Mouse (Mus musculus): ENCODE measurements at regions not wholly inside any gene's neighbourhood (a gene's known extent, or its start where the extent isn't known, plus 50 kb on each side); places are given as distances from the start of the nearest gene placed in this dataset.

- Histone ChIP-seq H3K9me3 (ENCODE audit: control insufficient read depth, low read depth, low read length) (no peaks in the 10 kb centered on the region), H3K9ac (replicated peaks; ENCODE audit: low read depth, low read length) (no peak overlapping the region), H3K36me3 (ENCODE audit: control insufficient read depth, insufficient read depth, low read length) (no peaks in the 10 kb centered on the region), H3K27ac (ENCODE audit: low read length) (no peak overlapping the region), H3K4me3 (ENCODE audit: low read depth, low read length) (no peak overlapping the region), H3K4me2 (replicated peaks; ENCODE audit: low read depth, low read length) (no peak overlapping the region), H3K4me1 (ENCODE audit: control insufficient read depth, insufficient read depth, low read length) (no peaks in the 10 kb centered on the region), H3K27me3 (ENCODE audit: control insufficient read depth, insufficient read depth, low read length) (no peaks in the 10 kb centered on the region)
- no peak for ATAC-seq (ENCODE audit: insufficient number of reproducible peaks, insufficient read depth, low FRiP score, low read depth)
- WGBS = 86% methylated on average over 3 of the region's 3 CpGs
Measured at GRCm38 (mm10) chr3:156149322-156149721, 412.3 kb upstream of the Negr1 start.

- H3K9ac ChIP-seq (replicated peaks; ENCODE audit: low read depth, low read length) = no peak overlapping the region
- no peaks in the 10 kb centered on the region for H3K36me3 ChIP-seq (ENCODE audit: control insufficient read depth, insufficient read depth, low read length)
- H3K4me3 ChIP-seq (ENCODE audit: low read depth, low read length) = no peak overlapping the region
- no peaks in the 10 kb centered on the region for H3K27me3 ChIP-seq (ENCODE audit: control insufficient read depth, insufficient read depth, low read length)
- no peaks in the 10 kb centered on the region for H3K9me3 ChIP-seq (ENCODE audit: control insufficient read depth, low read depth, low read length)
- no peak overlapping the region for H3K4me2 ChIP-seq (replicated peaks; ENCODE audit: low read depth, low read length)
- H3K27ac ChIP-seq (ENCODE audit: low read length) = no peak overlapping the region
- no peak for ATAC-seq (ENCODE audit: insufficient number of reproducible peaks, insufficient read depth, low FRiP score, low read depth)
- no peaks in the 10 kb centered on the region for H3K4me1 ChIP-seq (ENCODE audit: control insufficient read depth, insufficient read depth, low read length)
Measured at GRCm38 (mm10) chr3:156170076-156170475, 391.5 kb upstream of the Negr1 start.

- Histone ChIP-seq H3K4me2 (replicated peaks; ENCODE audit: low read depth, low read length) (no peak overlapping the region), H3K4me3 (ENCODE audit: low read depth, low read length) (no peak overlapping the region), H3K4me1 (ENCODE audit: control insufficient read depth, insufficient read depth, low read length) (no peaks in the 10 kb centered on the region), H3K36me3 (ENCODE audit: control insufficient read depth, insufficient read depth, low read length) (no peaks in the 10 kb centered on the region), H3K27ac (ENCODE audit: low read length) (no peak overlapping the region), H3K9ac (replicated peaks; ENCODE audit: low read depth, low read length) (no peak overlapping the region), H3K9me3 (ENCODE audit: control insufficient read depth, low read depth, low read length) (no peaks in the 10 kb centered on the region), H3K27me3 (ENCODE audit: control insufficient read depth, insufficient read depth, low read length) (no peaks in the 10 kb centered on the region)
- no peak for ATAC-seq (ENCODE audit: insufficient number of reproducible peaks, insufficient read depth, low FRiP score, low read depth)
Measured at GRCm38 (mm10) chr3:156198688-156199087, 362.9 kb upstream of the Negr1 start.

GRCm38 (mm10) chr3:156199749-156200467 is 361.7 kb upstream of the Negr1 start:
- H3K27ac ChIP-seq (ENCODE audit: low read length) = no peak overlapping the region
- no peak overlapping the region for H3K4me3 ChIP-seq (ENCODE audit: low read depth, low read length)
- H3K4me2 ChIP-seq (replicated peaks; ENCODE audit: low read depth, low read length) = no peak overlapping the region
- H3K9ac ChIP-seq (replicated peaks; ENCODE audit: low read depth, low read length) = no peak overlapping the region
- no peaks in the 10 kb centered on the region for H3K9me3 ChIP-seq (ENCODE audit: control insufficient read depth, low read depth, low read length)
- no peaks in the 10 kb centered on the region for H3K27me3 ChIP-seq (ENCODE audit: control insufficient read depth, insufficient read depth, low read length)
- ATAC-seq (ENCODE audit: insufficient number of reproducible peaks, insufficient read depth, low FRiP score, low read depth) = no peak
- no peaks in the 10 kb centered on the region for H3K36me3 ChIP-seq (ENCODE audit: control insufficient read depth, insufficient read depth, low read length)
- H3K4me1 ChIP-seq (ENCODE audit: control insufficient read depth, insufficient read depth, low read length) = no peaks in the 10 kb centered on the region

- Histone ChIP-seq H3K36me3 (ENCODE audit: control insufficient read depth, insufficient read depth, low read length) (no peaks in the 10 kb centered on the region), H3K27ac (ENCODE audit: low read length) (no peak overlapping the region), H3K4me1 (ENCODE audit: control insufficient read depth, insufficient read depth, low read length) (no peaks in the 10 kb centered on the region), H3K9me3 (ENCODE audit: control insufficient read depth, low read depth, low read length) (no peaks in the 10 kb centered on the region), H3K9ac (replicated peaks; ENCODE audit: low read depth, low read length) (no peak overlapping the region), H3K27me3 (ENCODE audit: control insufficient read depth, insufficient read depth, low read length) (no peaks in the 10 kb centered on the region), H3K4me3 (ENCODE audit: low read depth, low read length) (no peak overlapping the region), H3K4me2 (replicated peaks; ENCODE audit: low read depth, low read length) (no peak overlapping the region)
- ATAC-seq (ENCODE audit: insufficient number of reproducible peaks, insufficient read depth, low FRiP score, low read depth) = no peak
- WGBS = 91% methylated on average over 3 of the region's 3 CpGs
Measured at GRCm38 (mm10) chr3:156205246-156205645, 356.3 kb upstream of the Negr1 start.

GRCm38 (mm10) chr3:156208420-156208819 is 353.2 kb upstream of the Negr1 start:
- ATAC-seq (ENCODE audit: insufficient number of reproducible peaks, insufficient read depth, low FRiP score, low read depth) = no peak
- Histone ChIP-seq H3K4me1 (ENCODE audit: control insufficient read depth, insufficient read depth, low read length) (no peaks in the 10 kb centered on the region), H3K4me3 (ENCODE audit: low read depth, low read length) (no peak overlapping the region), H3K9ac (replicated peaks; ENCODE audit: low read depth, low read length) (no peak overlapping the region), H3K27ac (ENCODE audit: low read length) (no peak overlapping the region), H3K27me3 (ENCODE audit: control insufficient read depth, insufficient read depth, low read length) (no peaks in the 10 kb centered on the region), H3K9me3 (ENCODE audit: control insufficient read depth, low read depth, low read length) (no peaks in the 10 kb centered on the region), H3K36me3 (ENCODE audit: control insufficient read depth, insufficient read depth, low read length) (no peaks in the 10 kb centered on the region), H3K4me2 (replicated peaks; ENCODE audit: low read depth, low read length) (no peak overlapping the region)
- 43% methylated on average over 1 of the region's 1 CpGs for WGBS

- no peaks in the 10 kb centered on the region for H3K36me3 ChIP-seq (ENCODE audit: control insufficient read depth, insufficient read depth, low read length)
- no peaks in the 10 kb centered on the region for H3K9me3 ChIP-seq (ENCODE audit: control insufficient read depth, low read depth, low read length)
- H3K27me3 ChIP-seq (ENCODE audit: control insufficient read depth, insufficient read depth, low read length) = no peaks in the 10 kb centered on the region
- H3K4me3 ChIP-seq (ENCODE audit: low read depth, low read length) = no peak overlapping the region
- 86% methylated on average over 4 of the region's 4 CpGs for WGBS
- H3K27ac ChIP-seq (ENCODE audit: low read length) = no peak overlapping the region
- ATAC-seq (ENCODE audit: insufficient number of reproducible peaks, insufficient read depth, low FRiP score, low read depth) = no peak
- H3K4me2 ChIP-seq (replicated peaks; ENCODE audit: low read depth, low read length) = no peak overlapping the region
- no peak overlapping the region for H3K9ac ChIP-seq (replicated peaks; ENCODE audit: low read depth, low read length)
- H3K4me1 ChIP-seq (ENCODE audit: control insufficient read depth, insufficient read depth, low read length) = no peaks in the 10 kb centered on the region
Measured at GRCm38 (mm10) chr3:156210827-156211226, 350.8 kb upstream of the Negr1 start.

GRCm38 (mm10) chr3:156214823-156215222 is 346.8 kb upstream of the Negr1 start:
- no peaks in the 10 kb centered on the region for H3K27me3 ChIP-seq (ENCODE audit: control insufficient read depth, insufficient read depth, low read length)
- no peaks in the 10 kb centered on the region for H3K4me1 ChIP-seq (ENCODE audit: control insufficient read depth, insufficient read depth, low read length)
- H3K36me3 ChIP-seq (ENCODE audit: control insufficient read depth, insufficient read depth, low read length) = no peaks in the 10 kb centered on the region
- no peak overlapping the region for H3K4me3 ChIP-seq (ENCODE audit: low read depth, low read length)
- H3K27ac ChIP-seq (ENCODE audit: low read length) = no peak overlapping the region
- 52% methylated on average over 1 of the region's 1 CpGs for WGBS
- no peak overlapping the region for H3K4me2 ChIP-seq (replicated peaks; ENCODE audit: low read depth, low read length)
- no peaks in the 10 kb centered on the region for H3K9me3 ChIP-seq (ENCODE audit: control insufficient read depth, low read depth, low read length)
- ATAC-seq (ENCODE audit: insufficient number of reproducible peaks, insufficient read depth, low FRiP score, low read depth) = no peak
- no peak overlapping the region for H3K9ac ChIP-seq (replicated peaks; ENCODE audit: low read depth, low read length)

- Histone ChIP-seq H3K4me1 (ENCODE audit: control insufficient read depth, insufficient read depth, low read length) (no peaks in the 10 kb centered on the region), H3K4me2 (replicated peaks; ENCODE audit: low read depth, low read length) (no peak overlapping the region), H3K4me3 (ENCODE audit: low read depth, low read length) (no peak overlapping the region), H3K9me3 (ENCODE audit: control insufficient read depth, low read depth, low read length) (no peaks in the 10 kb centered on the region), H3K36me3 (ENCODE audit: control insufficient read depth, insufficient read depth, low read length) (no peaks in the 10 kb centered on the region), H3K27me3 (ENCODE audit: control insufficient read depth, insufficient read depth, low read length) (no peaks in the 10 kb centered on the region), H3K9ac (replicated peaks; ENCODE audit: low read depth, low read length) (no peak overlapping the region), H3K27ac (ENCODE audit: low read length) (no peak overlapping the region)
- ATAC-seq (ENCODE audit: insufficient number of reproducible peaks, insufficient read depth, low FRiP score, low read depth) = no peak
- 86% methylated on average over 2 of the region's 2 CpGs for WGBS
Measured at GRCm38 (mm10) chr3:156232111-156232510, 329.5 kb upstream of the Negr1 start.

Data from stomach, embryonic 14.5 days (tissue).